Mouse (Mus musculus): ENCODE measurements around the gene Prkcz. TPM values are rescaled to one million over a fixed set of nuclear protein-coding genes. Genes with fewer than 3 reads are reported as not detected.

Prkcz gene
- polyA plus RNA-seq, 1 experiment from 2014 or later: 6.8 TPM

GRCm38 (mm10) chr4:155215773-155216630 lies 145.2 kb downstream of the Prkcz start:
- Histone ChIP-seq H3K4me3 (ENCODE audit: low read depth, low read length) (no peak overlapping the region), H3K36me3 (ENCODE audit: control insufficient read depth, insufficient read depth, low read length) (peaks cover 3% of the 10 kb centered on the region; the same call in 1 of the 2 replicates), H3K27ac (ENCODE audit: low read depth, low read length) (no peak overlapping the region), H3K27me3 (replicated peaks; ENCODE audit: control insufficient read depth, insufficient read depth, low read length) (no peaks in the 10 kb centered on the region), H3K9ac (ENCODE audit: low read depth, low read length) (no peak overlapping the region), H3K9me3 (ENCODE audit: control insufficient read depth, low read length) (no peaks in the 10 kb centered on the region), H3K4me1 (replicated peaks; ENCODE audit: control insufficient read depth, insufficient read depth, low read length) (peaks cover 63% of the 10 kb centered on the region), H3K4me2 (no peak overlapping the region)
- ATAC-seq (replicated peaks; ENCODE audit: low FRiP score): no peak
- DNase-seq (ENCODE audit: low spot score): no peak
- 72% methylated on average over 12 of the region's 12 CpGs for WGBS

- Histone ChIP-seq H3K4me3 (ENCODE audit: low read depth, low read length) (no peak overlapping the region), H3K27me3 (replicated peaks; ENCODE audit: control insufficient read depth, insufficient read depth, low read length) (no peaks in the 10 kb centered on the region), H3K9me3 (ENCODE audit: control insufficient read depth, low read length) (no peaks in the 10 kb centered on the region), H3K4me1 (replicated peaks; ENCODE audit: control insufficient read depth, insufficient read depth, low read length) (peaks cover 58% of the 10 kb centered on the region), H3K4me2 (no peak overlapping the region), H3K36me3 (ENCODE audit: control insufficient read depth, insufficient read depth, low read length) (peaks cover 3% of the 10 kb centered on the region; the same call in 1 of the 2 replicates), H3K9ac (ENCODE audit: low read depth, low read length) (no peak overlapping the region), H3K27ac (ENCODE audit: low read depth, low read length) (no peak overlapping the region)
- DNase-seq (ENCODE audit: low spot score) (no peak), ATAC-seq (replicated peaks; ENCODE audit: low FRiP score) (no peak)
- WGBS: 73% methylated on average over 9 of the region's 9 CpGs
Observed at GRCm38 (mm10) chr4:155215203-155215602, 146.0 kb downstream of the Prkcz start.

GRCm38 (mm10) chr4:155214793-155215192 lies 146.4 kb downstream of the Prkcz start:
- H3K4me3 ChIP-seq (ENCODE audit: low read depth, low read length): no peak overlapping the region
- H3K27ac ChIP-seq (ENCODE audit: low read depth, low read length): no peak overlapping the region
- H3K36me3 ChIP-seq (ENCODE audit: control insufficient read depth, insufficient read depth, low read length): peaks cover 3% of the 10 kb centered on the region; the same call in 1 of the 2 replicates
- DNase-seq (ENCODE audit: low spot score) (no peak), ATAC-seq (replicated peaks; ENCODE audit: low FRiP score) (no peak)
- no peaks in the 10 kb centered on the region for H3K9me3 ChIP-seq (ENCODE audit: control insufficient read depth, low read length)
- no peaks in the 10 kb centered on the region for H3K27me3 ChIP-seq (replicated peaks; ENCODE audit: control insufficient read depth, insufficient read depth, low read length)
- no peak overlapping the region for H3K4me2 ChIP-seq
- peaks cover 54% of the 10 kb centered on the region for H3K4me1 ChIP-seq (replicated peaks; ENCODE audit: control insufficient read depth, insufficient read depth, low read length)
- 88% methylated on average over 10 of the region's 10 CpGs for WGBS
- no peak overlapping the region for H3K9ac ChIP-seq (ENCODE audit: low read depth, low read length)

GRCm38 (mm10) chr4:155214188-155214587 lies 147.0 kb downstream of the Prkcz start:
- H3K4me1 ChIP-seq (replicated peaks; ENCODE audit: control insufficient read depth, insufficient read depth, low read length): peaks cover 49% of the 10 kb centered on the region

GRCm38 (mm10) chr4:155213752-155214054 lies 147.5 kb downstream of the Prkcz start:
- H3K4me1 ChIP-seq (replicated peaks; ENCODE audit: control insufficient read depth, insufficient read depth, low read length): peaks cover 47% of the 10 kb centered on the region
- no peak overlapping the region for H3K4me2 ChIP-seq
- no peak for DNase-seq (ENCODE audit: low spot score)
- H3K9me3 ChIP-seq (ENCODE audit: control insufficient read depth, low read length): no peaks in the 10 kb centered on the region
- no peaks in the 10 kb centered on the region for H3K27me3 ChIP-seq (replicated peaks; ENCODE audit: control insufficient read depth, insufficient read depth, low read length)
- H3K27ac ChIP-seq (ENCODE audit: low read depth, low read length): no peak overlapping the region; the same call in 1 of the 2 replicates
- H3K4me3 ChIP-seq (ENCODE audit: low read depth, low read length): no peak overlapping the region
- H3K36me3 ChIP-seq (ENCODE audit: control insufficient read depth, insufficient read depth, low read length): peaks cover 3% of the 10 kb centered on the region; the same call in 1 of the 2 replicates
- H3K9ac ChIP-seq (ENCODE audit: low read depth, low read length): no peak overlapping the region
- 75% methylated on average over 6 of the region's 6 CpGs for WGBS
- no peak for ATAC-seq (replicated peaks; ENCODE audit: low FRiP score)

More at GRCm38 (mm10) chr4:155214188-155214587, 147.0 kb downstream of the Prkcz start:
- no peak for DNase-seq (ENCODE audit: low spot score)
- Histone ChIP-seq H3K27me3 (replicated peaks; ENCODE audit: control insufficient read depth, insufficient read depth, low read length) (no peaks in the 10 kb centered on the region), H3K27ac (ENCODE audit: low read depth, low read length) (no peak overlapping the region; the same call in 1 of the 2 replicates), H3K36me3 (ENCODE audit: control insufficient read depth, insufficient read depth, low read length) (peaks cover 3% of the 10 kb centered on the region; the same call in 1 of the 2 replicates), H3K4me3 (ENCODE audit: low read depth, low read length) (no peak overlapping the region), H3K9me3 (ENCODE audit: control insufficient read depth, low read length) (no peaks in the 10 kb centered on the region), H3K9ac (ENCODE audit: low read depth, low read length) (no peak overlapping the region), H3K4me2 (no peak overlapping the region)
- WGBS: 82% methylated on average over 6 of the region's 6 CpGs
- ATAC-seq (replicated peaks; ENCODE audit: low FRiP score): no peak

DNA sequence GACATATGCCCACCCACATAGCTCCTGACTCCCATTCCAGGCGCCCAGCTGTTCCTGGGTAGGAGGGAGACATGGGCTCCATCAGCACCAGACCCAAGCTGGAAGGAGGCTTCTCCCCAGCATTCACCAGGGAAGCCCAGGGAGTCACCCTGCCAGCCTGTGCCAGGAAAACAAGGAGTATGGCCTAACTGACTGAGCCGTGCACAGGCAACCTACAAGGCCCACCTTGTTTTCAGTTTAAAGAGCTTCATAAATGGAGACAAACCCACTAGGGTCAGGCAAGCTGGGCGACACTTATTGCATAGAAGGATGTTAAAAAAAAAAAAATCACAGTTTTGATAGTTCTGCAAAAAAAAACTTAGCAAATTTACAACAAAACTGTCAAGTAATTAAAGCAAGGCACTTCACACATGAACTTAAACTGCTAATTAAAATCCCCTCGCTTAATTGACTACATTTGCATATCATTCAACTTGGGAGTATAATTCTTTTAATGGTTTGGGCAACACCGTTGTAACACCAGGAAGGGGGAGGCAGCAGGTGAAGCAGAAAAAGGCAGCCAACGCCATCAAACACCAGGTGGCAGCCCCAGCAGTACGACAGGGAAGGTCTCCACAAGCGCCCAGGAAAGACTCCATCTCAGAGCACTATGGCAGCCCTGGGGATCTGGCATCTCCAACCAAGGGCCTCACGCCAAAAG lies 148.0 kb downstream of the Prkcz start:
- Histone ChIP-seq H3K4me1 (replicated peaks; ENCODE audit: control insufficient read depth, insufficient read depth, low read length) (peaks cover 48% of the 10 kb centered on the region), H3K9me3 (ENCODE audit: control insufficient read depth, low read length) (no peaks in the 10 kb centered on the region), H3K4me2 (no peak overlapping the region), H3K9ac (ENCODE audit: low read depth, low read length) (no peak overlapping the region), H3K27me3 (replicated peaks; ENCODE audit: control insufficient read depth, insufficient read depth, low read length) (no peaks in the 10 kb centered on the region), H3K36me3 (ENCODE audit: control insufficient read depth, insufficient read depth, low read length) (peaks cover 3% of the 10 kb centered on the region; the same call in 1 of the 2 replicates), H3K27ac (ENCODE audit: low read depth, low read length) (no peak overlapping the region), H3K4me3 (ENCODE audit: low read depth, low read length) (no peak overlapping the region)
- DNase-seq (ENCODE audit: low spot score): no peak
- WGBS: 69% methylated on average over 9 of the region's 9 CpGs
- no peak for ATAC-seq (replicated peaks; ENCODE audit: low FRiP score)

Other genes with a start within 250 kb of the Prkcz start
- 8.2 and 9.8 TPM in 2 replicates for gene Ski, start 138.8 kb downstream of the Prkcz start, polyA plus RNA-seq (2014; fragmentation: Nextera tagmentation; extraction: Ambion mirVana)
- 50.1 and 55.0 TPM in 2 replicates for gene Faap20, start 111.6 kb downstream of the Prkcz start, polyA plus RNA-seq (2014; fragmentation: Nextera tagmentation; extraction: Ambion mirVana)
- not detected in 2 replicates for gene Gabrd, start 36.8 kb upstream of the Prkcz start, polyA plus RNA-seq (2014; fragmentation: Nextera tagmentation; extraction: Ambion mirVana)
- gene Cfap74, start 47.8 kb upstream of the Prkcz start, polyA plus RNA-seq (2014; fragmentation: Nextera tagmentation; extraction: Ambion mirVana): 0.90 and 1.1 TPM in 2 replicates
- gene Tmem52, start 107.8 kb upstream of the Prkcz start, polyA plus RNA-seq (2014; fragmentation: Nextera tagmentation; extraction: Ambion mirVana): not detected in 2 replicates
- 273 and 277 TPM in 2 replicates for gene Gnb1, start 130.0 kb upstream of the Prkcz start, polyA plus RNA-seq (2014; fragmentation: Nextera tagmentation; extraction: Ambion mirVana)
- 117 and 128 TPM in 2 replicates for gene Nadk, start 201.0 kb upstream of the Prkcz start, polyA plus RNA-seq (2014; fragmentation: Nextera tagmentation; extraction: Ambion mirVana)
- 13.4 and 14.5 TPM in 2 replicates for gene Slc35e2, start 240.1 kb upstream of the Prkcz start, polyA plus RNA-seq (2014; fragmentation: Nextera tagmentation; extraction: Ambion mirVana)

Measured in liver, embryonic 11.5 days (tissue).